Mouse (Mus musculus) liver, embryonic 13.5 days (tissue): ENCODE measurements at regions not wholly inside any gene's neighbourhood (a gene's known extent, or its start where the extent isn't known, plus 50 kb on each side); places are given as distances from the start of the nearest gene placed in this dataset.

ENCODE experiments used
- ATAC-seq: fragments of 200-750 bp; cut with Nextera tagmentation; 2 replicates; pipeline ENCODE4 v1.8.0; 2017; ENCODE audit warnings: low read depth, mild to moderate bottlenecking, moderate number of reproducible peaks, moderate library complexity
- DNase-seq: peaks from one replicate; pipeline ENCODE4 v3.0.0; 2022
- H3K27ac ChIP-seq: fragments of 300-500 bp; sonication (generic); 2 replicates; pipeline ENCODE4 v1.5.1; 2015; ENCODE audit warnings: moderate library complexity, mild to moderate bottlenecking, inconsistent platforms
- H3K27me3 ChIP-seq: fragments of 300-500 bp; sonication (generic); 2 replicates; pipeline ENCODE4 v1.6.1; 2015; ENCODE audit warnings: mild to moderate bottlenecking, inconsistent platforms
- H3K36me3 ChIP-seq: fragments of 300-500 bp; sonication (generic); 2 replicates; pipeline ENCODE4 v1.6.1; 2015; ENCODE audit warnings: mild to moderate bottlenecking, inconsistent platforms
- H3K4me1 ChIP-seq: fragments of 300-500 bp; sonication (generic); replicated peaks from 2 replicates; pipeline ENCODE4 v1.6.1; 2015; ENCODE audit warnings: inconsistent platforms
- H3K4me2 ChIP-seq: fragments of 300-500 bp; sonication (generic); 2 replicates; pipeline ENCODE4 v1.6.1; 2015; ENCODE audit warnings: inconsistent platforms, mild to moderate bottlenecking, moderate library complexity
- H3K4me3 ChIP-seq: fragments of 300-500 bp; sonication (generic); replicated peaks from 2 replicates; pipeline ENCODE4 v1.5.1; 2015; ENCODE audit warnings: mild to moderate bottlenecking, inconsistent platforms
- H3K9ac ChIP-seq: fragments of 300-500 bp; sonication (generic); 2 replicates; pipeline ENCODE4 v1.6.1; 2015; ENCODE audit warnings: mild to moderate bottlenecking, inconsistent platforms
- H3K9me3 ChIP-seq: fragments of 300-500 bp; sonication (generic); replicated peaks from 2 replicates; pipeline ENCODE4 v1.6.1; 2016; ENCODE audit warnings: inconsistent platforms
- WGBS: fragments of 180-500 bp; shearing (Covaris S2); methylation state at CpG from one replicate; pipeline ENCODE4 v1.1.7; 2015; ENCODE audit not compliant: insufficient replicate concordance; 5-methylcytosine and 5-hydroxymethylcytosine counted together

DNA sequence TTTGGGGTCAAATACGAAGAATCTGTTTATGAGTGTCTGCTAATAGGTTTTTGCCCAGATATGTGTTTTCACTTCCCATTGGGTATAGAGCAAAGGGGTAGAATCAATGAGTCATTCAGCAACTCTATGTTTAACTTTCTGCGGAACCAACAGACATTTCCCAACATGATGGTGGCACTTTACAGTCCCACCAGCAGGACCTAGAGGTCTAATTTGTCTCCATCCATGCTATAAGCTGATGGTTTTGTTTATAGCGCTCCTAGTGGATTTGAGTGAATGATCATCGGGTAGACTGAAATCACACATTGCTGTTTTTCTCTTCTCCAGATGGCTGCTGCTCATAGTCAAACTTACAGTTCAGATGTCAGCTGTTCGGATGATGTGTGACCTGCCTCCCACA, 99.7 kb upstream of the Arid5b start:
- Histone ChIP-seq H3K4me3 (no peak overlapping the region), H3K4me2 (no peak overlapping the region), H3K9me3 (no peaks in the 10 kb centered on the region), H3K36me3 (no peaks in the 10 kb centered on the region), H3K4me1 (no peaks in the 10 kb centered on the region), H3K27me3 (no peaks in the 10 kb centered on the region), H3K27ac (no peak overlapping the region), H3K9ac (no peak overlapping the region)
- 75% methylated on average over 5 of the region's 5 CpGs for WGBS
- DNase-seq (no peak), ATAC-seq (no peak)

DNA sequence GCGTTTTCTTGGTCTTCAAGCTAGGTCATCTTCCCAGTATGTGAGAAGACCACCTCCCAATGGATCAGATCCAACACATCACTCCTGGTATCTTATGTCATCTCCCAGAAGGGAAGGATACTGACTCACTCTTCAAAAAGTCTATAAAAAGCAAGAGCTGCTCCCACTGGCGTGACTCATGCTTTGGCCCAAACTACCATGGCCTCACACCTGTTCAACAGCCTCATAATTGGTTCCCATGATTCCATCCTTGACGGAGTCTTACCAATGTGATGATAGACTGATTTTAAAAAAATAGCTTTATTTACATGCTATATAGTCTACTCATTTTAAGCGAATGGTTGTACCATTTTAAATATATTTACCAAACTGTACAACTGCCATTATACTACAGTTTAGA, 98.9 kb upstream of the Arid5b start:
- Histone ChIP-seq H3K9me3 (no peaks in the 10 kb centered on the region), H3K4me3 (no peak overlapping the region), H3K27me3 (no peaks in the 10 kb centered on the region), H3K9ac (no peak overlapping the region), H3K4me1 (no peaks in the 10 kb centered on the region), H3K36me3 (no peaks in the 10 kb centered on the region), H3K4me2 (no peak overlapping the region), H3K27ac (no peak overlapping the region)
- WGBS, result 76% methylated on average over 4 of the region's 4 CpGs
- DNase-seq, result no peak
- no peak for ATAC-seq

DNA sequence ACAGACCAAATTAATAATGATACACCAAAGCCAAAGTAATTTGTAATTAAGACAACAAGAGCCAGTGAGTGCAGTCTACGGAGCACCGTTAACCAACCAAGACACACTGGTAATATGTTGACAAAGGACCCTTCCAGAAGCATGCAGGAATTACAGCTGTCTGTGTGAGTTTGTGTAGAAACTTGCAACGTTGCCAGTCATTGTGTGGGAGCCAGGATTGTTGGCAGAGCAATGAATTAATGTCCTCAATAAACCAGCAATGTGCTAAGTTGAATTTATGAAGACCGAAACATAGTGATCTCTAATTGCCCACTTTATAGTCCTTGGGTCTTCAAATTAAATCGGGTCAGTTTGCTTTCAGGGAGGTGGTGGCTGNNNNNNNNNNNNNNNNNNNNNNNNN, 95.3 kb upstream of the Arid5b start:
- no peak overlapping the region for H3K4me2 ChIP-seq
- H3K36me3 ChIP-seq, result no peaks in the 10 kb centered on the region
- ATAC-seq (no peak), DNase-seq (no peak)
- H3K9ac ChIP-seq, result no peak overlapping the region
- no peak overlapping the region for H3K4me3 ChIP-seq
- no peak overlapping the region for H3K27ac ChIP-seq
- WGBS, result 72% methylated on average over 5 of the region's 5 CpGs
- H3K27me3 ChIP-seq, result no peaks in the 10 kb centered on the region
- H3K4me1 ChIP-seq, result no peaks in the 10 kb centered on the region
- H3K9me3 ChIP-seq, result no peaks in the 10 kb centered on the region

DNA sequence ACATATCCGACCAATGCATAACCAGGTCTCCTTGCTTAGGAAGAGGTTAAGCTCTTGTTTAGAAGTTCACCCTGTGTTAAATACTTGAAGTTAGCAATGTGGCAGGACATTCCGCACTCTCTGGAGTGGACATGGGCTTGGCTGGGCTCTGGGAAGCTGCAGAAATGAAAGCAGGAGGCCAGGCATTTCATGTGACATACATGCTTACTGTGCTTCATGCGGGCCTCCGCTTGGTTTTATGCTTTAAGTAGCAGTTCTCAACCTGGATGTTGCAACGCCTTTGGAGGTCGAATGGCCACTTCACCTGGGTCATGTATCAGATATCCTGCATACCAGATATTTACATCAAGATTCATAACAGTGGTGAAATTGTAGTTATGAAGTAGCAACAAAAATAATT, 93.2 kb upstream of the Arid5b start:
- H3K9ac ChIP-seq, result no peak overlapping the region
- no peak overlapping the region for H3K4me3 ChIP-seq
- no peaks in the 10 kb centered on the region for H3K27me3 ChIP-seq
- no peaks in the 10 kb centered on the region for H3K36me3 ChIP-seq
- WGBS, result 73% methylated on average over 6 of the region's 6 CpGs
- ATAC-seq (no peak), DNase-seq (no peak)
- H3K27ac ChIP-seq, result no peak overlapping the region
- no peaks in the 10 kb centered on the region for H3K4me1 ChIP-seq
- H3K4me2 ChIP-seq, result no peak overlapping the region
- H3K9me3 ChIP-seq, result no peaks in the 10 kb centered on the region

DNA sequence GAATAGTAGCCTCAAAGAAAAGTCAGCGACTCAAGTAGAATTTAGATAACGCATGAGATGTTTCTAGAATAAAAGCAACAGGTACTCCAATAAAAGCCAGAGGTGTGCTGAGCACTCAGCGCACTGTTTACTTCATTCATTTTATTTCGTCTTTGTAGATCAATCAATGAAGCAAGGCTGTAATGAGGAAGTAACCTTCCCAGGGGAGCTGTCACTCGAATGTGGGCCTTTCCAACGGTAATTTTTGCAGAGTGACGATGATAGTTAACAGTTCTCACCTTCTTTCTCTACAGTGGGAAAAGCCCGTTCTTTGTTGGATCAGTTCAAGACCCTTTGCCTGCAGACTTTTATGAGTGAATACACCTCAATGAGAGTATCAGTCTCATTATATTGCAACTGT, 92.4 kb upstream of the Arid5b start:
- ATAC-seq, result no peak
- WGBS, result 66% methylated on average over 8 of the region's 8 CpGs
- no peak overlapping the region for H3K27ac ChIP-seq

DNA sequence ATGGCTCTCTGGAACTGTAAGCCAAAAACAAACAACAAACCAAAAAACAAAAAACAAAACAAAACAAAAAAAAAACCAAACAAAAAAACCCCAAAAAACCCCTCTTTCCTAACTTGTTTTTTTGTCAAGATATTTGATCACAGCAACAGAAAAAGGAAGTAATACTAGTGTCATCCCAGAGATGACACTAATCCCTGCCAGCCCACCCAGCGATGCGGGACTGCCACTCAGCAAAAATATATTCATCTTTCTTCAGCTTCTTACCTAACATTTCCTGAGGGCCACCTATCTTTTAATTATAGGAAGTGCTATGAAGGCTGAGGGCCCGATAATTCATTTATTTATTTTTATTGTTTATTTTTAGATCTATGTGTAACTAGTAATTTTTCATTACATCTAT, 88.3 kb upstream of the Arid5b start:
- Histone ChIP-seq H3K36me3 (no peaks in the 10 kb centered on the region), H3K27me3 (no peaks in the 10 kb centered on the region), H3K27ac (no peak overlapping the region), H3K4me2 (no peak overlapping the region), H3K4me1 (no peaks in the 10 kb centered on the region), H3K4me3 (no peak overlapping the region), H3K9me3 (no peaks in the 10 kb centered on the region), H3K9ac (no peak overlapping the region)
- no peak for DNase-seq
- no peak for ATAC-seq
- 63% methylated on average over 3 of the region's 3 CpGs for WGBS

More for the DNA sequence above, 92.4 kb upstream of the Arid5b start:
- no peak overlapping the region for H3K4me2 ChIP-seq
- H3K4me1 ChIP-seq, result no peaks in the 10 kb centered on the region
- H3K9ac ChIP-seq, result no peak overlapping the region
- no peaks in the 10 kb centered on the region for H3K36me3 ChIP-seq
- DNase-seq, result no peak
- no peak overlapping the region for H3K4me3 ChIP-seq
- no peaks in the 10 kb centered on the region for H3K27me3 ChIP-seq
- H3K9me3 ChIP-seq, result no peaks in the 10 kb centered on the region

DNA sequence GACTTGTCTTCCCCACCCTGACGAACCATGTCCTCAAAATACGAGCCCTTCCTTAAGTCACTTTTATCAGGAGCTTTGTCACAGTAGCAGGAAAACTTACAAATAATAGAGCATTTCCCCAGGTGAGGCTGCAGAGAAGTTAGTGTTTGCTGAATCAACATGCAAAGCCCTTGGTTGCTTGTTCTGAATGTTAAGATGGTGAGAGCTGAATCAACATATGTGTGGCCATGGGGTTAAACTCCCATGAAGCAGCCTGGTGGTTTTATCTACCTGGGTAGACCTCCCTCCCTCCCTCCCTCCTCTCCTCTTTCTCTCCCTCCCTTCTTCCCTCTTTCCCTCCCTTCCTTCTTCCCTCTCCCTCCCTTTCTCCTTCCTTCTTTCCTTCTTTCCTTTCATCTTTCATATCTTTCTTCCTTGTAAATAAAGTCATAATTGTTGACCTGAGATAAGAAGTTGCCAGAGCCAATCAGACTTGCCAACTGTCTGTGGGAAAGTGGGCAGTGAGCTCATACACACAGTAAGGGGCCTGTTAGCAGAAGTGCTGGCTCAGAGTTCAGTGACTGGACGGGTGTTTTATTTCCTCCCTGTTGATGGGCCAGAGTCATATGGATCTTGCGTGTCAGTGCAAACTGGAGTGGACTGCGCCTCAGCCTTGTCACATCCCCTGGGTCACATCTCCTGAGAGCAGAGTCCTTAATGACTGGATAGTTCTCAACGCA, 82.4 kb upstream of the Arid5b start:
- Histone ChIP-seq H3K4me3 (no peak overlapping the region), H3K9ac (no peak overlapping the region), H3K36me3 (no peaks in the 10 kb centered on the region), H3K27me3 (no peaks in the 10 kb centered on the region), H3K27ac (no peak overlapping the region), H3K4me2 (no peak overlapping the region), H3K4me1 (no peaks in the 10 kb centered on the region; the same call in 1 of the 2 replicates), H3K9me3 (no peaks in the 10 kb centered on the region)
- WGBS, result 60% methylated on average over 6 of the region's 6 CpGs
- no peak for DNase-seq
- no peak for ATAC-seq

DNA sequence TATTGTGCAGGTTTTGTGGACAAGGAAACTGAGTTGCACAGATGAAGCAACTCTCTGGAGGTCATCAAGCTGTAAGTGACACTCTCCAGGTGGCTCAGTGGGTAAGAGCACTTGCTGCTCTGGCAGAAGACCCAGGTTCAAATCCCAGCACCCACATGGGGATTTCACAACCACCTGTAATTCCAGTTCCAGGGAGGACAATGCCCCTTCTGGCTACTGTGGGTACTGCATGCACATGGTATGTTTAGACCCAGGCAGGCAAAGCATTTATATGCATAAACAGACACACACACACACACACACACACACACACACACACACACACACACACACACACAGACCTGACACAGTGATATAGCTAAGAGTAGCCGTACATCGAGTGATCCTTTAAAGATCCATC, 80.6 kb upstream of the Arid5b start:
- H3K27me3 ChIP-seq, result no peaks in the 10 kb centered on the region
- no peaks in the 10 kb centered on the region for H3K9me3 ChIP-seq
- no peaks in the 10 kb centered on the region for H3K36me3 ChIP-seq
- H3K4me3 ChIP-seq, result no peak overlapping the region
- 82% methylated on average over 2 of the region's 2 CpGs for WGBS
- no peaks in the 10 kb centered on the region; the same call in 1 of the 2 replicates for H3K4me1 ChIP-seq
- no peak overlapping the region for H3K4me2 ChIP-seq
- H3K27ac ChIP-seq, result no peak overlapping the region
- DNase-seq, result no peak
- ATAC-seq, result no peak
- no peak overlapping the region for H3K9ac ChIP-seq

DNA sequence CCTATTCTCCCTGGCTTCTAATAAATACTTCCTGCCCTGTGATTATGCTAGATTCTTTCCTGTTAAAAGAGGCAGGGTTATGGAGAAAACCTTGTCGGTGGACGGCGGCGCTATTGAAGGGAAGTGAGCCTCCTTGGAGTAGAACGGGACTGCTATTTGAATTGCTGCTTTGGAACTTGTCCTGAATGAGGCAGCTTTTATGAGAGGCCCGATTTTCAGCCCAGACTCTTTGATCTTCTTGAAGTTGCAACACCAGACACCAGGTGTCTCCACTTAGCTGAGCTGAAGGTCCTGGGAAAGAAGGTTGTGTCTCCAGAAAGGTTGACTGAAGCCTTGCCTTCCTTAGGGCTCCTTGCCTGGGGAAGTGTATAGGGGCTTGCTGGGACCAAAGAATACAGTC, 78.4 kb upstream of the Arid5b start:
- H3K36me3 ChIP-seq, result no peaks in the 10 kb centered on the region
- no peaks in the 10 kb centered on the region; the same call in 1 of the 2 replicates for H3K4me1 ChIP-seq
- 73% methylated on average over 6 of the region's 6 CpGs for WGBS
- no peak overlapping the region for H3K9ac ChIP-seq
- no peak overlapping the region for H3K4me3 ChIP-seq
- ATAC-seq (no peak), DNase-seq (no peak)
- H3K9me3 ChIP-seq, result no peaks in the 10 kb centered on the region
- H3K4me2 ChIP-seq, result no peak overlapping the region
- H3K27ac ChIP-seq, result no peak overlapping the region
- H3K27me3 ChIP-seq, result no peaks in the 10 kb centered on the region

DNA sequence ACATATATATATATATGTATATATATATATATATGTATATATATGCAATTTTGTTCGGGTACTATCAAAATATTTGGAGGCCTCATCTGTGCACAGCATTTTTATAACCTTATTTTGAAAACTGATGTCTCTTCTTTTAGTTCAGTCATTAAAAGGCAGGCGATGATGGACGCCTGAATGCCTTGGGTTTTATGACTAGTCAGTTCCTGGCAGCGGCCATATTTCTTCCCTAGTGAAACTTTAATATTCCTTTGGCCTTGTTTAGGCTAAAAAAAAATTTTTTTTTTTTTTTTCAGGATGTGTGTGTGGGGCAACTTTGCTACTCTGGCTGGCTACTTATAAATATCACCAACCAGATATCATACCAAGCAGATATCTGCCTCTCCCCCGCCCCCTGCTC, 78.0 kb upstream of the Arid5b start:
- Histone ChIP-seq H3K4me1 (no peaks in the 10 kb centered on the region; the same call in 1 of the 2 replicates), H3K27me3 (no peaks in the 10 kb centered on the region), H3K4me2 (no peak overlapping the region), H3K4me3 (no peak overlapping the region), H3K9ac (no peak overlapping the region), H3K36me3 (no peaks in the 10 kb centered on the region), H3K9me3 (no peaks in the 10 kb centered on the region), H3K27ac (no peak overlapping the region)
- 67% methylated on average over 5 of the region's 5 CpGs for WGBS
- no peak for ATAC-seq
- DNase-seq, result no peak

DNA sequence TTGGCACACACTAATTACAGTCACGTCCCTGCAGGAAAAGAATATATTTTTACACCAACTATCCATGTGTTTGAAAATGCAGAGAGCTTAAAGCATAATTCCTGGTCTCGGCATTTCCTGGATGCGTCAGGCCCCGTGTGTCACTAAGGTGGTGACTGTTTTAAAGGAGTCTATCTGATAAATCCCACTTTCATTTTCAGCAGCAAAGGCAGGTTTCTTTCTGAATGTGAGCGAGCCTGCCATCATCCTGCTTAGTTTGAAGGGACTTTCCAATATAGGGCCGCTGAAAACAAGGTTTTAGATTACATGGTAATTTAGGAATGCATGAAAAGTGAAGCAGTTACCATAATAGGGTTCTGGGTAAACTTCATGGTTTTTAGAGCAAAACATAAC, 77.5 kb upstream of the Arid5b start:
- DNase-seq, result no peak
- WGBS, result 62% methylated on average over 6 of the region's 6 CpGs
- Histone ChIP-seq H3K4me2 (no peak overlapping the region), H3K36me3 (no peaks in the 10 kb centered on the region), H3K4me3 (no peak overlapping the region), H3K27ac (0 out of 2 replicates have a peak overlapping the region, but pooled peaks have one; percentile 17), H3K9me3 (no peaks in the 10 kb centered on the region), H3K27me3 (no peaks in the 10 kb centered on the region), H3K9ac (no peak overlapping the region), H3K4me1 (no peaks in the 10 kb centered on the region; the same call in 1 of the 2 replicates)
- ATAC-seq, result no peak

DNA sequence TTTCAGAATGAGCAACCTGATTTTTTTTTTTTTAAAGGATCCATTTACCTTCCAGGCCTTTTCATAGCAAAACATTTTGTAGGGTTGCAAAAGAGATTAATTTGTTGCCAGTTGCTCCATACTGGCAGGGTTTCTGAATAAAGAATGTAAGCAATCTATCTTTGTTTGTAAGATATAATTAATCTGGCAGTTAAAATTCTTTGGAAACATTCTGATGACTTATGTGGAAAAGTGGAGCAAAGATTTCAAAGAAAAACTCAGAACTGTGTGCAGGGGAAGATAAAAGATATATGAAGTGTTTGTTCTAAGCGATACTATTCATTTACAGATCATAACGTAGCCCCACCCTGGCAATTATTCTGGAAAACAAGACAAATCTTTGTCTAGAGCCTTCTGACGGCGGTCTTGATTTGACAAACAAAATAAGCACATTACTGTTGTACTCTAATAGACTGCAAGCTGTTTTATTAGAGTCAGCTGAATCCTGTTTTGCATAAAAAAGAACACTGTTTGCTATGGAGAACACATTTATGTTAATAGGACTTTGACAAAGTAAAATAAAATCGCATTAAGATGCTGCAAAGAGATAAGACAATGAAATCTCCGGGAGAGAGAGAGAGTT, 77.0 kb upstream of the Arid5b start:
- Histone ChIP-seq H3K36me3 (no peaks in the 10 kb centered on the region), H3K9ac (no peak overlapping the region), H3K9me3 (no peaks in the 10 kb centered on the region), H3K4me3 (no peak overlapping the region), H3K4me1 (no peaks in the 10 kb centered on the region; the same call in 1 of the 2 replicates), H3K27me3 (no peaks in the 10 kb centered on the region), H3K4me2 (no peak overlapping the region), H3K27ac (0 out of 2 replicates have a peak overlapping the region, but pooled peaks have one; percentile 17)
- no peak for ATAC-seq
- WGBS, result 55% methylated on average over 6 of the region's 6 CpGs
- DNase-seq, result no peak
